Mouse (Mus musculus) stomach, postnatal 0 days (tissue): ENCODE data around the gene Il23r.

Experiments
- CTCF ChIP-seq: IDR thresholded peaks from 2 replicates; pipeline ENCODE4 v1.5.1; 2016; ENCODE audit warnings: antibody characterized with exemption, low read depth, mild to moderate bottlenecking, moderate library complexity
- EP300 ChIP-seq: optimal IDR thresholded peaks from 2 replicates; pipeline ENCODE3; 2016; ENCODE audit warnings: antibody characterized with exemption

DNA sequence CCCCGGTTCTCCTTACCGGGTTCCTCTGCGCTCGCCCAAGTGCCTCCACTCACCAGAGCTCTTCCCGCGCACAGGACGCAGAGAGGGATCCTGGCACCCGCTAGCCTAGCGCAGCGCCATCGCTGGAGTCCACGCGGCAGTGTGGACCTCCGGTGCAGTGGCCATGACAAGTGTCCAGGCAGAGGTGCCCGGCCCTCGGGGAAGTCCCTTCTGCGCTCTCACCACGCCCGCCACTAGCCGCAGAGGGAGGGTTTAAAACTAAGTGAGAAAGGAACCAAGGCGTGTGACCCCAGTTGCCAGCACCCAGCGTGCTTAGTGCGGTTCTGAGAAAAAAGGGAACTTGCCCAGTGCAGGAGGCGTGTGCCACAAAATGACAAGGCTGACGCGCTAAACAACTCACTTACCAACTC, 115.7 kb downstream of the Il23r start, which contains the start of gene Il12rb2:
- TF ChIP-seq EP300 (no peak), CTCF (no peak)
